Mouse (Mus musculus) olfactory bulb, adult 2 months (tissue): Measurements from ENCODE around the gene Tmem245.

Experiments used
- CTCF ChIP-seq: fragments of 200-500 bp; IDR thresholded peaks from 2 replicates; pipeline ENCODE4 v1.5.1; 2012; ENCODE audit warnings: low read depth, mild to moderate bottlenecking, low read length, moderate library complexity; ENCODE audit not compliant: insufficient read depth
- POLR2A ChIP-seq: fragments of 200-500 bp; IDR thresholded peaks from 2 replicates; pipeline ENCODE4 v1.6.1; 2012; ENCODE audit warnings: mild to moderate bottlenecking, low read depth, low read length, moderate library complexity; ENCODE audit not compliant: insufficient read depth

DNA sequence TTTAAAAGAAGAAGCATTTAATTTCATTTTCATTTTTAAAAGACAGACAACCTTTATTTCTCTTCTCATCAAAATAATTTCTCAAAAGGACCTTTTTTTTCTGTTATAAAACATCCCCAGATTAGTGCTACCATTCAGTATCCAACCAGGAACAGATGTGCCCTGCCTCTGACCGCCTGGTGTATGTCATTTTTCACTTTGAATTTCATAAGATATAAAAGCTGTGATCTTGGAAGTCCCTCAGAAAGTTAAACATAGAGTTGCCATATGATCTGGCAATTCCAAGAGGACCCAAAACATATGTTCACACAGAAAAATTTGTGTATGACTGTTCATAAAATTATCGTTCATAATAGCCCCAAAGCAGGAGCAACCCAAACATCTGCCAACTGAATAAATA, 44.7 kb upstream of the Tmem245 start:
- TF ChIP-seq POLR2A, result no peak
- TF ChIP-seq CTCF, result no peak
